Mouse (Mus musculus) hindbrain, embryonic 16.5 days (tissue): ENCODE results near the gene Gpr176. TPM values are rescaled to one million over a fixed set of nuclear protein-coding genes. Genes with fewer than 3 reads are reported as not detected.

Experiments
- ATAC-seq: fragments of 200-750 bp; cut with Nextera tagmentation; 2 replicates; pipeline ENCODE4 v1.8.0; 2017; ENCODE audit warnings: moderate TSS enrichment, moderate library complexity
- H3K27ac ChIP-seq: fragments of 300-500 bp; sonication (generic); 2 replicates; pipeline ENCODE4 v1.5.1; 2014; ENCODE audit warnings: low read depth, mild to moderate bottlenecking, control low read depth, low read length, moderate library complexity
- H3K27me3 ChIP-seq: fragments of 300-500 bp; sonication (generic); replicated peaks from 2 replicates; pipeline ENCODE4 v1.6.1; 2014; ENCODE audit warnings: low read length; ENCODE audit not compliant: control insufficient read depth, insufficient read depth
- H3K36me3 ChIP-seq: fragments of 300-500 bp; sonication (generic); 2 replicates; pipeline ENCODE4 v1.6.1; 2014; ENCODE audit warnings: mild to moderate bottlenecking, low read length, moderate library complexity, mixed read lengths; ENCODE audit not compliant: control insufficient read depth, insufficient read depth
- H3K4me1 ChIP-seq: fragments of 300-500 bp; sonication (generic); 2 replicates; pipeline ENCODE4 v1.6.1; 2014; ENCODE audit warnings: low read depth, low read length; ENCODE audit not compliant: control insufficient read depth, insufficient read depth
- H3K4me2 ChIP-seq: fragments of 300-500 bp; sonication (generic); 2 replicates; pipeline ENCODE4 v1.6.1; 2014; ENCODE audit warnings: mild to moderate bottlenecking, low read length, control low read depth, moderate library complexity
- H3K4me3 ChIP-seq: fragments of 300-500 bp; sonication (generic); 2 replicates; pipeline ENCODE4 v1.5.1; 2014; ENCODE audit warnings: mild to moderate bottlenecking, low read length, control low read depth, moderate library complexity
- H3K9ac ChIP-seq: fragments of 300-500 bp; sonication (generic); 2 replicates; pipeline ENCODE4 v1.6.1; 2014; ENCODE audit warnings: low read depth, mild to moderate bottlenecking, control low read depth, low read length, moderate library complexity
- H3K9me3 ChIP-seq: fragments of 300-500 bp; sonication (generic); 2 replicates; pipeline ENCODE4 v1.6.1; 2014; ENCODE audit warnings: mild to moderate bottlenecking, low read length, moderate library complexity; ENCODE audit not compliant: control insufficient read depth
- WGBS: fragments of 180-500 bp; shearing (Covaris S2); extraction: QIAGEN DNeasy Blood & Tissue Kit; methylation state at CpG from one replicate; pipeline ENCODE4 v1.1.7; 2014; 5-methylcytosine and 5-hydroxymethylcytosine counted together
- microRNA-seq: library from miRNA; unstranded; fragments of <30 nt; microRNA quantifications from one replicate; pipeline ENCODE4, GENCODE M21; 2017
- polyA plus RNA-seq: library from polyadenylated mRNA; unstranded; fragments of >200 nt; fragmentation: Nextera tagmentation; extraction: Ambion mirVana; gene quantifications from 2 replicates; pipeline ENCODE4 v1.2.1, GENCODE M21; 2015

Gene Gpr176
- polyA plus RNA-seq, 1 experiment from 2014 or later: 8.6 TPM

DNA sequence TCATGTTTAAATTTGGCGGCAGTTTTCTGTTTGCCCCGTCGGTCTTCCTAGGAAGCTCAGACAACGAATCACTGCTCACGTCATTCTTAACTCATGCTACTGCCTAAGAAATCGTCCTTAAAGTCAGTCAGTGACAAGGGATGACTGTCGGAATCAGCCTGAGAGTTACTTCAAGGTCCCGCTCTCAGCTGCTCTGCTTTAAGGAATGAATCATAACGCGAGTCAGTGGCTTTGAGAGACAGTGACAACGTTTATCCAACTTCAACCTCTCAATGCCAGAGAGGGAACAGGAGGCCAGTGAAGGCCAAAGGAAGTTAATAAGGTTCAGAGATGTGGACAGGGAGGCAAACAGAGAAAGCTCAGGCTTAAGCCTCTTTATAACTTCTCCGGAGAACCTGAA, 124.3 kb downstream of the Gpr176 start:
- Histone ChIP-seq H3K9me3 (no peaks in the 10 kb centered on the region), H3K9ac (no peak overlapping the region), H3K4me2 (no peak overlapping the region), H3K4me1 (no peaks in the 10 kb centered on the region), H3K4me3 (no peak overlapping the region), H3K27ac (no peak overlapping the region), H3K36me3 (no peaks in the 10 kb centered on the region), H3K27me3 (no peaks in the 10 kb centered on the region)
- 75% methylated on average over 12 of the region's 12 CpGs for WGBS
- ATAC-seq: no peak

DNA sequence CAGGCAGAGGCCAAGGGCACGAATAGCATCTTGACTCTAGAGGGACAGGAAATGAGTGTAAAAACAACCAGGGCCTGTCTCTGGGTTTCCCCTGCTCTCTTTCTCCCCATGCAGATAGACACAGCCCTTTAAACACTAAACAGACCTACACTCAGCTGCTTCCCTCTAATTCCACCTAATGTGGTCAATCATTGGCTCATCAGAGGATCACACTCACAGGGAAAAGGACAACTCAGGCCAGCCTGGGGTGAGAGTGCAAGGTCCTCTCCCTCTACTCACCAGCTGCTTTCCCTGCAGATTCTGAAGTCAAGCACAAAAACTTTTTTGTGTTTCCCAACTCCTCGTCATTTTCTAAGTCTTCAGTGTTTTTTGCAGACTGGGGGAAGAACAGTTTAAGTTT, 125.2 kb downstream of the Gpr176 start:
- 59% methylated on average over 2 of the region's 2 CpGs for WGBS
- no peak overlapping the region for H3K4me2 ChIP-seq
- no peak overlapping the region for H3K4me3 ChIP-seq
- no peaks in the 10 kb centered on the region for H3K36me3 ChIP-seq
- ATAC-seq: no peak
- H3K4me1 ChIP-seq: no peaks in the 10 kb centered on the region
- no peaks in the 10 kb centered on the region for H3K9me3 ChIP-seq
- no peak overlapping the region for H3K9ac ChIP-seq
- H3K27me3 ChIP-seq: no peaks in the 10 kb centered on the region
- H3K27ac ChIP-seq: no peak overlapping the region

DNA sequence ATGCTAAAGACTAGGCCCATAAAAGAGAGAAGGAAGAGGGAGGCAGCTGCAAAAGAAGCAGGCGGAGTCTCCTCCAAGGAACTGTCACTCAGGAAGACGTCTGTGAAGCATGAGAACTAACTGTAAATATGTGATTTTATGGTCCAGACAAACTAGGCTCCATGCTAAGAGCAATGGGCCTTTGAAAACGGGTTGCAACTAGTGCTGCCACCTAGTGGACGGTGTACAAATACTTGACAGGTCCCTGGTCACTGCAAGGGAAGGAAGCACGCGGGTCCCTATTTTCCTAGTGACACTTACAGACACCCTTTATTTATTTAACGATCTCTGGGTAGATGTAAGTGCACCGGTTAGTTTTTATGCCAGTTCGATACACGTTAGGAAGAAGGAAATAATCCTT, 127.3 kb downstream of the Gpr176 start:
- no peak overlapping the region for H3K9ac ChIP-seq
- no peaks in the 10 kb centered on the region for H3K27me3 ChIP-seq
- 12% methylated on average over 10 of the region's 10 CpGs for WGBS
- H3K9me3 ChIP-seq: no peaks in the 10 kb centered on the region
- H3K4me1 ChIP-seq: no peaks in the 10 kb centered on the region
- H3K4me2 ChIP-seq: no peak overlapping the region
- H3K4me3 ChIP-seq: no peak overlapping the region
- H3K27ac ChIP-seq: no peak overlapping the region
- ATAC-seq: peak; percentile 72
- H3K36me3 ChIP-seq: no peaks in the 10 kb centered on the region

DNA sequence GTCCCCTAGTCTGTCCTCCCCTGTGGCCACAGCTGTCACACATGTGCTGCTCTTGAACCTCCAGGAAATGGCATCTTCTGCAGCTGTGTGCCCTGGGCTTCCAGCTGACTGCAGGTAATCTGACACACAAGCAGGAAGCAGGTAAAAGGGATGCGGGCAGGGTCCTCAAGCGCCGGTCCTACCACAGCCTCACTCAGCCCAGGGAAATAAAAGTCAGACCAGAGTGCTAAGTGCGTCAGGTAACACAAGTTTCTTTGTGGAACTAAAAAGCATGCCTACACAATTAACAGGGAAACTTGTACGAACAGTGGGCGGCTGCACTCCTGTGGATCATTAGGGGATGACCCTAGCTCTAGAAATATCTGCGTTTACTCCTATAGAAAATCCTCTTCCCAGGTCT, 137.0 kb downstream of the Gpr176 start:
- no peaks in the 10 kb centered on the region for H3K27me3 ChIP-seq
- no peak overlapping the region for H3K9ac ChIP-seq
- H3K4me2 ChIP-seq: no peak overlapping the region
- no peaks in the 10 kb centered on the region for H3K4me1 ChIP-seq
- no peaks in the 10 kb centered on the region for H3K36me3 ChIP-seq
- 81% methylated on average over 7 of the region's 7 CpGs for WGBS
- no peak overlapping the region for H3K27ac ChIP-seq
- no peaks in the 10 kb centered on the region for H3K9me3 ChIP-seq
- no peak for ATAC-seq
- no peak overlapping the region for H3K4me3 ChIP-seq

DNA sequence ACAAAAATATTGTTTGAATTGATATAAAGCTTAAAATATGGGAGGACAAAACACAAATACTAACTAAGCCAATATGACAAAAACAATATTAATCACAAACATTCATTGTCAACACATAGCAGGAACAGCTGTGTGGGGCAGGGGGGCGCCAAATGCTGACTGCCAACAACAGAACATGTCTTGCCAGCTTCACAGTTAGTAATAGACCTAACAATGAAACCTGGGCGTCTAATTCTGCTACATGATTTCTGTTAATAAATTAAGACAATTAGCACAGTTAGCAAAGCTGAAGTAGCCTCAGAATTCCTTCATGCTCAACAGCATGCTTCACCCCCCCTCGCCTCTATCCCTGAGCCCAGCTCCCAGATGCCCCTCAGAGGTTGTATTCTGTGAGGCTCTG, 137.6 kb downstream of the Gpr176 start:
- WGBS: 62% methylated on average over 3 of the region's 3 CpGs
- 0 out of 2 replicates have a peak, but pooled peaks have one; percentile 34 for ATAC-seq
- H3K4me1 ChIP-seq: no peaks in the 10 kb centered on the region
- no peak overlapping the region for H3K9ac ChIP-seq
- H3K4me2 ChIP-seq: no peak overlapping the region
- no peaks in the 10 kb centered on the region for H3K27me3 ChIP-seq
- no peak overlapping the region for H3K4me3 ChIP-seq
- no peaks in the 10 kb centered on the region for H3K36me3 ChIP-seq
- no peaks in the 10 kb centered on the region for H3K9me3 ChIP-seq
- no peak overlapping the region for H3K27ac ChIP-seq

DNA sequence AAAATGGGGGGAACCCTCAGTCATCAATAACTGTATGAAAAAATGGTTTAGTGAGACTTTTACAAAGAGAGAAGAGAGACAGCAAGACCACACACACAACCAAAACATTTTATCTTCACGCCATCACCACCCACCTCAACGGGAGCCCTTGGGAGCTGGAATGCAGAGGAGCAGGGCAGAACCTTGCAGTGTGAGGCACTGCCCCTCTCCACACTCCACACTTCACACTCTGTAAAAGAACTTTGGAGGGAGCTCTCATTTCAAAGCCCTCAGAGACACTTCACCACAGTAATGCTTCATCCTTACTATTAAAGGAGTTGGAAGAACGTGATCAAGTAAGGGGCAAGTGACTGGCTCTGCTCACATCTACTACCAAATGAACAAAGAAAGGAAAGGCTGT, 142.7 kb downstream of the Gpr176 start:
- no peaks in the 10 kb centered on the region for H3K4me1 ChIP-seq
- no peaks in the 10 kb centered on the region for H3K9me3 ChIP-seq
- no peak for ATAC-seq
- H3K4me2 ChIP-seq: no peak overlapping the region
- no peaks in the 10 kb centered on the region for H3K36me3 ChIP-seq
- H3K9ac ChIP-seq: no peak overlapping the region
- 74% methylated on average over 3 of the region's 3 CpGs for WGBS
- H3K27ac ChIP-seq: no peak overlapping the region
- no peak overlapping the region for H3K4me3 ChIP-seq
- no peaks in the 10 kb centered on the region for H3K27me3 ChIP-seq

DNA sequence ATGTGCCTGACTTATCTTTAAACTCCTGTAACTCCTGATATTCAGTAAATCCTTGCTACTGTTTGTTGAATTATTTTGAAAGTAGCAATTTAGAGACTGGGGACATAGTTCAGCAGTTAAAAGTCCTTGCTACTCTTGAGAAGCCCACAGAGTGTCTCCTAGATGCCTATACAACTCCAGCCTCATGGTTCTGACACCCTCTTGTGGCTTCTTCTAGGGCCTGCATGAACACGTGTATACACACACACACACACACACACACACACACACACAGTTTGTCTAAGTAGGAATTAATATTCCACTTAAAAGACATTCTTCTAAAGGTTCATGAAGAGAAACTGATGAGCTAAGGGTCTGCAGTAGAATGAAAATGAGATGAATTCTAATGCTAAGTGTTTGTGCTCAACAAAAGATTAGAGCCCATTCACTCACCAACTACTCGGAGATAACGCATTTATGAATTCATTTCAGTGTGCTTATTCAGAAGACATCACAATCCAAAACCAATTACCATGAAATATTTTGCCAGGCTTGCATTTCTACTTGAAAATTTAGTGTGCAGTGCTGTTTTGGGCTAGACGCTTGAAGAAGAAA, 144.6 kb downstream of the Gpr176 start:
- H3K4me2 ChIP-seq: no peak overlapping the region
- H3K36me3 ChIP-seq: no peaks in the 10 kb centered on the region
- no peak overlapping the region for H3K9ac ChIP-seq
- H3K27me3 ChIP-seq: no peaks in the 10 kb centered on the region
- no peak for ATAC-seq
- peaks cover 3% of the 10 kb centered on the region; the same call in 1 of the 2 replicates for H3K4me1 ChIP-seq
- no peak overlapping the region for H3K27ac ChIP-seq
- no peak overlapping the region for H3K4me3 ChIP-seq
- 63% methylated on average over 4 of the region's 4 CpGs for WGBS
- no peaks in the 10 kb centered on the region for H3K9me3 ChIP-seq

Small RNA genes lying within 50 kb of the gene (microRNA-seq; reads per million reads assigned to microRNA genes)
- not detected for gene Gm22800

Other genes with a start within 250 kb of the Gpr176 start
- 4.1 TPM in 2 replicates for gene Fsip1, start 116.5 kb downstream of the Gpr176 start, polyA plus RNA-seq
- gene Eif2ak4, start 15.2 kb upstream of the Gpr176 start, polyA plus RNA-seq: 8.3 and 9.3 TPM in 2 replicates
- gene Srp14, start 106.3 kb upstream of the Gpr176 start, polyA plus RNA-seq: 315 and 340 TPM in 2 replicates
- gene Bmf, start 176.3 kb upstream of the Gpr176 start, polyA plus RNA-seq: 1.6 and 1.9 TPM in 2 replicates
- 13.8 and 16.9 TPM in 2 replicates for gene Bub1b, start 224.8 kb upstream of the Gpr176 start, polyA plus RNA-seq